7 mouse cellular contexts compared by ENCODE assay signal in genomic region chr14:53760578-53760977, GRCm38 (mm10).
A peak's percentile ranks its signal among the peaks of the same experiment; 100 is the strongest.
DNase-seq lines count a peak whose midpoint lies in the region; ATAC-seq and TF ChIP-seq lines count a peak whose summit lies in the region.
"Not testable (repeated sequence)": the region's sequence is repeated elsewhere in the genome, so short reads cannot be mapped to it uniquely, and the experiment has no call there.

No protein-coding gene starts in this region.

- H3K79me2 ChIP-seq in MEL (ENCODE audit: control insufficient read depth, insufficient read depth, low read length, poor library complexity): not testable (repeated sequence)

- not testable (repeated sequence) for H3K4me3 ChIP-seq in MEL (ENCODE audit: control insufficient read depth in 1 of 2, insufficient read depth in 1 of 2, low read depth in 2 of 2, low read length in 2 of 2); forebrain, postnatal 0 days (ENCODE audit: low read depth, low read length); kidney, postnatal 0 days (replicated peaks; ENCODE audit: low read depth, low read length); liver, embryonic 14.5 days (ENCODE audit: insufficient read depth in 1 of 2, low read depth in 2 of 2, low read length in 2 of 2); stomach, postnatal 0 days (ENCODE audit: low read depth, low read length)

- not testable (repeated sequence) for TF ChIP-seq POLR2A in MEL (IDR thresholded peaks at IDR 0.05; ENCODE audit: control insufficient read depth in 1 of 2, insufficient read depth in 1 of 2, low read depth in 1 of 2, low read length in 2 of 2, poor library complexity in 1 of 2)

- TF ChIP-seq EP300 in MEL (IDR thresholded peaks at IDR 0.05; ENCODE audit: low read depth in 1 of 2, low read length in 2 of 2); liver, embryonic 14.5 days (IDR thresholded peaks at IDR 0.05; ENCODE audit: low read depth); stomach, postnatal 0 days (optimal IDR thresholded peaks at IDR 0.05): not testable (repeated sequence)

- not testable (repeated sequence) for ATAC-seq in forebrain, postnatal 0 days; kidney, postnatal 0 days (replicated peaks; ENCODE audit: low FRiP score, low read depth); liver, embryonic 14.5 days (ENCODE audit: insufficient read depth); stomach, postnatal 0 days (ENCODE audit: low FRiP score, low TSS enrichment)
- ATAC-seq in hematopoietic stem cell, adult 5-6 weeks (replicated peaks in 1 of 2; ENCODE audit: insufficient read depth in 1 of 2, low FRiP score in 2 of 2, low TSS enrichment in 1 of 2, low read depth in 1 of 2, poor library complexity in 2 of 2, severe bottlenecking in 2 of 2): peak; percentile 69 to 71; a peak in 2 of 4 replicates
- peak; percentile 80 for ATAC-seq in megakaryocyte progenitor cell, adult 5-6 weeks (replicated peaks; ENCODE audit: poor library complexity)

- TF ChIP-seq CTCF in MEL (IDR thresholded peaks at IDR 0.05 in 2 of 3, conservative IDR thresholded peaks at IDR 0.05 in 1 of 3; ENCODE audit: control insufficient read depth in 1 of 3, insufficient read depth in 1 of 3, low read depth in 2 of 3, low read length in 3 of 3, poor library complexity in 1 of 3, severe bottlenecking in 1 of 3): peak in 1 of 3 experiments; percentile 5; a peak in 1 of 6 replicates
- 0 out of 2 replicates have a peak, but pooled peaks have one; percentile 13 for TF ChIP-seq CTCF in forebrain, postnatal 0 days (IDR thresholded peaks at IDR 0.05; ENCODE audit: low read depth)
- peak; percentile 30; the same call in 1 of the 2 replicates for TF ChIP-seq CTCF in kidney, postnatal 0 days (IDR thresholded peaks at IDR 0.05; ENCODE audit: low read depth)
- TF ChIP-seq CTCF in liver, embryonic 14.5 days (IDR thresholded peaks at IDR 0.05; ENCODE audit: low read depth): peak; percentile 25; the same call in 1 of the 2 replicates
- 0 out of 2 replicates have a peak, but pooled peaks have one; percentile 12 for TF ChIP-seq CTCF in stomach, postnatal 0 days (IDR thresholded peaks at IDR 0.05; ENCODE audit: low read depth)

- H3K36me3 ChIP-seq in MEL (ENCODE audit: control insufficient read depth in 1 of 2, insufficient read depth in 2 of 2, low read length in 2 of 2); forebrain, postnatal 0 days (ENCODE audit: insufficient read depth); kidney, postnatal 0 days (ENCODE audit: insufficient read depth, low read length); liver, embryonic 14.5 days (replicated peaks; ENCODE audit: control insufficient read depth, insufficient read depth, low read depth); stomach, postnatal 0 days (ENCODE audit: control insufficient read depth, insufficient read depth, low read length): not testable (repeated sequence)

- TF ChIP-seq RAD21 in MEL (IDR thresholded peaks at IDR 0.05; ENCODE audit: low read depth, low read length): 0 out of 2 replicates have a peak, but pooled peaks have one; percentile 1

- H3K27ac ChIP-seq in MEL (ENCODE audit: control insufficient read depth, low read depth, low read length); forebrain, postnatal 0 days (ENCODE audit: low read depth, low read length); kidney, postnatal 0 days; liver, embryonic 14.5 days; stomach, postnatal 0 days (replicated peaks): not testable (repeated sequence)

- WGBS in forebrain, postnatal 0 days: 72% methylated on average over 2 of the region's 2 CpGs
- WGBS in kidney, postnatal 0 days: 64% methylated on average over 2 of the region's 2 CpGs
- WGBS in liver, embryonic 14.5 days (ENCODE audit: insufficient replicate concordance): 46% methylated on average over 2 of the region's 2 CpGs
- WGBS in stomach, postnatal 0 days: 58% methylated on average over 2 of the region's 2 CpGs

- H3K27me3 ChIP-seq in MEL (ENCODE audit: control insufficient read depth in 1 of 2, insufficient read depth in 2 of 2, low read length in 2 of 2); forebrain, postnatal 0 days (ENCODE audit: insufficient read depth, low read length); kidney, postnatal 0 days (ENCODE audit: insufficient read depth, low read length); liver, embryonic 14.5 days (ENCODE audit: control insufficient read depth, insufficient read depth, low read length); stomach, postnatal 0 days (ENCODE audit: control insufficient read depth, insufficient read depth, low read length): not testable (repeated sequence)

- DNase-seq in MEL (ENCODE audit: low read depth, low spot score); forebrain, postnatal 0 days; kidney, postnatal 0 days (ENCODE audit: low spot score); liver, embryonic 14.5 days (ENCODE audit: low read depth in 3 of 3, low spot score in 3 of 3); stomach, postnatal 0 days (ENCODE audit: low spot score): not testable (repeated sequence)

- not testable (repeated sequence) for H3K9me3 ChIP-seq in MEL (replicated peaks; ENCODE audit: insufficient read depth, low read length); forebrain, postnatal 0 days (ENCODE audit: low read length); kidney, postnatal 0 days (replicated peaks; ENCODE audit: low read length); liver, embryonic 14.5 days (ENCODE audit: control insufficient read depth, low read length); stomach, postnatal 0 days (ENCODE audit: control insufficient read depth, low read length)

- H3K4me1 ChIP-seq in MEL (ENCODE audit: control insufficient read depth in 1 of 2, insufficient read depth in 2 of 2, low read length in 2 of 2); forebrain, postnatal 0 days (ENCODE audit: insufficient read depth); kidney, postnatal 0 days (replicated peaks; ENCODE audit: insufficient read depth, low read length); stomach, postnatal 0 days (replicated peaks; ENCODE audit: control insufficient read depth, insufficient read depth): not testable (repeated sequence)
- H3K4me1 ChIP-seq in liver, embryonic 14.5 days (replicated peaks; ENCODE audit: control insufficient read depth in 2 of 2, insufficient read depth in 2 of 2, low read length in 1 of 2): peaks cover 4 to 14% of the 10 kb centered on the region in 2 experiments

- H3K4me2 ChIP-seq in forebrain, postnatal 0 days (ENCODE audit: low read depth); kidney, postnatal 0 days (ENCODE audit: low read length); liver, embryonic 14.5 days (ENCODE audit: low read depth); stomach, postnatal 0 days (replicated peaks; ENCODE audit: low read depth): not testable (repeated sequence)

- H3K9ac ChIP-seq in MEL (ENCODE audit: control insufficient read depth, low read depth, low read length, poor library complexity, severe bottlenecking); forebrain, postnatal 0 days; kidney, postnatal 0 days (ENCODE audit: low read depth, low read length); liver, embryonic 14.5 days (replicated peaks); stomach, postnatal 0 days (ENCODE audit: low read length): not testable (repeated sequence)
